In the genomic region with DNA sequence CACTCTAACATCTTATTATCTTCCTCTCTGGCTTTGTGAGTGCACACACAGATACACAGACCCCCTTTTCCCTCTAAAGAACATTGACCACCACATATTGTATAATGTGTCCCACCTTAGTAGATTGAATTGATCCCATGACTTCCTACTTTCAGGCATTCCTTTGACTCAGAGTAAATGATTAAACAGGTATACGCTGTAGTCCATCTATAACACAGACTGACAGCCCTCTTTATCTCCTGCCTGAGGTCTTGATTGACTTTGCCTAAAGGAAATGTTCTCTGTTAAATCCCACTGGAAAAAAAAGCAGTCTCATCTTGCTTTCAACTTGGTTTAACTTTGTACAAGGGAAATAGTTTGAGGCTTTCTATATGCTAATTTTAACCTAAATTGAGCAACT, we compare ENCODE assay signal across 32 mouse cellular contexts.
"Had no signal": no experiment of that assay in that cellular context is flagged by ENCODE, and none has a peak within 500 bp of the region (broad histone marks: within the 10 kb centered on the region; RNA-seq: fewer than 3 reads in every experiment).

No protein-coding gene starts in this region.

- H3K27me3 ChIP-seq: limb, embryonic 12.5 days; limb, embryonic 13.5 days; limb, embryonic 15.5 days; liver, embryonic 12.5 days; liver, embryonic 13.5 days; liver, embryonic 15.5 days; lung, embryonic 15.5 days; megakaryocyte, embryonic 14.5 days; midbrain, embryonic 12.5 days; midbrain, embryonic 13.5 days; midbrain, embryonic 15.5 days; neural tube, embryonic 12.5 days had no signal

- H3K4me3 ChIP-seq: limb, embryonic 10.5 days; limb, embryonic 12.5 days; limb, embryonic 13.5 days; limb, embryonic 15.5 days; liver, embryonic 12.5 days; liver, embryonic 13.5 days; liver, embryonic 15.5 days; lung, embryonic 15.5 days; megakaryocyte, embryonic 14.5 days; midbrain, embryonic 10.5 days; midbrain, embryonic 12.5 days; midbrain, embryonic 13.5 days; midbrain, embryonic 15.5 days; myocyte; neural tube, embryonic 12.5 days had no signal

- DNase-seq: left cerebral cortex, postnatal 4 days; liver; liver, embryonic 13.5 days; liver, postnatal 0 days; lung, adult 18-20 months; lung, adult 2 months; lung, embryonic 14.5 days; lung, postnatal 10 days; lung, postnatal 14 days; lung, postnatal 36 days; lung, postnatal 4 days; midbrain, embryonic 14.5 days had no signal

- H3K9ac ChIP-seq: limb, embryonic 12.5 days; limb, embryonic 13.5 days; limb, embryonic 15.5 days; liver, embryonic 12.5 days; liver, embryonic 13.5 days; liver, embryonic 14.5 days; liver, embryonic 15.5 days; liver, postnatal 0 days; lung, embryonic 14.5 days; lung, embryonic 15.5 days; midbrain, embryonic 12.5 days; midbrain, embryonic 13.5 days; midbrain, embryonic 15.5 days; neural tube, embryonic 12.5 days had no signal

- H3K4me2 ChIP-seq: limb, embryonic 12.5 days; limb, embryonic 13.5 days; limb, embryonic 15.5 days; liver, embryonic 11.5 days; liver, embryonic 12.5 days; liver, embryonic 13.5 days; liver, embryonic 15.5 days; lung, embryonic 14.5 days; lung, embryonic 15.5 days; midbrain, embryonic 11.5 days; midbrain, embryonic 12.5 days; midbrain, embryonic 13.5 days; midbrain, embryonic 15.5 days; neural tube, embryonic 12.5 days had no signal

- H3K9me3 ChIP-seq: limb, embryonic 10.5 days; limb, embryonic 12.5 days; limb, embryonic 13.5 days; limb, embryonic 15.5 days; liver, embryonic 12.5 days; liver, embryonic 13.5 days; liver, embryonic 15.5 days; lung, embryonic 15.5 days; megakaryocyte, embryonic 14.5 days; midbrain, embryonic 10.5 days; midbrain, embryonic 12.5 days; midbrain, embryonic 13.5 days; midbrain, embryonic 15.5 days; neural tube, embryonic 12.5 days had no signal

- H3K4me1 ChIP-seq: limb, embryonic 10.5 days; limb, embryonic 12.5 days; limb, embryonic 13.5 days; limb, embryonic 15.5 days; liver, embryonic 12.5 days; liver, embryonic 13.5 days; liver, embryonic 15.5 days; lung, embryonic 15.5 days; megakaryocyte, embryonic 14.5 days; midbrain, embryonic 10.5 days; midbrain, embryonic 12.5 days; midbrain, embryonic 13.5 days; midbrain, embryonic 15.5 days; neural tube, embryonic 12.5 days had no signal

- ATAC-seq: liver, embryonic 12.5 days; liver, postnatal 0 days; lung, postnatal 0 days; midbrain, embryonic 13.5 days; midbrain, embryonic 15.5 days; midbrain, embryonic 16.5 days had no signal

- H3K27ac ChIP-seq: limb, embryonic 10.5 days; limb, embryonic 12.5 days; limb, embryonic 13.5 days; limb, embryonic 15.5 days; liver, embryonic 12.5 days; liver, embryonic 13.5 days; liver, embryonic 14.5 days; liver, embryonic 15.5 days; lung, embryonic 15.5 days; macrophage; midbrain, embryonic 10.5 days; midbrain, embryonic 12.5 days; midbrain, embryonic 13.5 days; midbrain, embryonic 15.5 days; neural tube, embryonic 12.5 days had no signal

- H3K36me3 ChIP-seq: limb, embryonic 10.5 days; limb, embryonic 12.5 days; limb, embryonic 13.5 days; limb, embryonic 15.5 days; liver, embryonic 12.5 days; liver, embryonic 13.5 days; liver, embryonic 15.5 days; lung, embryonic 15.5 days; midbrain, embryonic 10.5 days; midbrain, embryonic 12.5 days; midbrain, embryonic 13.5 days; midbrain, embryonic 15.5 days; neural tube, embryonic 12.5 days had no signal
